Mouse (Mus musculus) C2C12 (cell line): ENCODE data around the gene Uqcc3.

Experiments
- CEBPB ChIP-seq: IDR thresholded peaks from one replicate; pipeline ENCODE4 v1.6.1; 2011; ENCODE audit warnings: low read depth, mild to moderate bottlenecking, control low read depth, moderate library complexity
- CTCF ChIP-seq: IDR thresholded peaks from one replicate; pipeline ENCODE4 v1.5.1; 2011; ENCODE audit not compliant: control insufficient read depth, insufficient read depth, insufficient read length
- MAX ChIP-seq: IDR thresholded peaks from one replicate; pipeline ENCODE4 v1.6.1; 2011; ENCODE audit warnings: mild to moderate bottlenecking, control low read depth
- MYOG ChIP-seq: IDR thresholded peaks from one replicate; pipeline ENCODE4 v1.6.1; 2011; ENCODE audit not compliant: control insufficient read depth, insufficient read length; ENCODE audit errors: extremely low read depth
- USF1 ChIP-seq: IDR thresholded peaks from one replicate; pipeline ENCODE4 v1.6.1; 2011; ENCODE audit warnings: low read depth, mild to moderate bottlenecking, control low read depth, moderate library complexity

DNA sequence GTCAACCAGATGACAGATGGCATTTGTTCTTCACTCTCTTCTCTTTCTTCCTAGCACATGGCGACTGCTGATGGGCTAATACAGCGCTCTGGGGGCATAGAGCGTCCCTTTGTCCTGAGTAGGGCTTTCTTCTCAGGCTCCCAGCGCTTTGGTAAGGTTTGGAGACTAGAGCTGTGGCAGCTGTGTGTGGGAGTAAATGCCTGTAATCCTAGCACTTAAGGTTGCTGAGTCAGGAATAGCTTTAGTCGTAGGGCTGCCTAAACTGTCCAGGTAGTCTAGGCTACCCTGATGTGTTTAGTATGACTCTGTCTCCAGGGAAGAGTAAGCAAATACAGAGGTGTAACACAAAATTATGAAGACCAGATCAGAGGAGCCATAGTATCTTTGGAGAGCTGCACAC lies 31.1 kb upstream of the Uqcc3 start:
- no peak for TF ChIP-seq USF1
- no peak for TF ChIP-seq CTCF
- no peak for TF ChIP-seq MAX
- TF ChIP-seq CEBPB: no peak
- no peak for TF ChIP-seq MYOG
